Mouse (Mus musculus) CH12.LX (cell line): ENCODE measurements around the gene Hectd1. TPM values are rescaled to one million over a fixed set of nuclear protein-coding genes. Genes with fewer than 3 reads are reported as not detected.

Experiments
- DNase-seq: peaks from one replicate; pipeline ENCODE4 v3.0.0-alpha.2; 2013; ENCODE audit errors: extremely low read depth
- H3K27ac ChIP-seq: 2 replicates; pipeline ENCODE4 v1.5.1; 2012; ENCODE audit warnings: low read depth, mild to moderate bottlenecking, control low read depth, moderate library complexity; ENCODE audit not compliant: insufficient read depth
- H3K27me3 ChIP-seq: replicated peaks from 2 replicates; pipeline ENCODE3; 2012; ENCODE audit warnings: inconsistent platforms
- H3K36me3 ChIP-seq, 2 experiments: replicated peaks in 1 of 2; 2 replicates each; pipeline versions ENCODE3 to v1.6.1; 2012; ENCODE audit warnings: inconsistent platforms in 1 of 2, low read length in 1 of 2, mild to moderate bottlenecking in 1 of 2, mixed read lengths in 1 of 2, moderate library complexity in 1 of 2; ENCODE audit not compliant: control insufficient read depth in 1 of 2, insufficient read depth in 1 of 2
- H3K4me1 ChIP-seq, 2 experiments: 2 replicates each; pipeline ENCODE4 v1.6.1; 2012; ENCODE audit warnings: inconsistent platforms in 1 of 2, moderate library complexity in 1 of 2; ENCODE audit not compliant: insufficient read depth in 2 of 2, control insufficient read depth in 1 of 2
- H3K4me2 ChIP-seq: 2 replicates; pipeline ENCODE4 v1.6.1; 2012; ENCODE audit warnings: low read depth, mild to moderate bottlenecking, control low read depth; ENCODE audit not compliant: poor library complexity, insufficient read depth, severe bottlenecking
- H3K4me3 ChIP-seq, 3 experiments: fragments of 150-350 bp in 1 of 3; sonication (generic) in 1 of 3; replicated peaks in 1 of 3; 2 replicates each; pipeline versions ENCODE3 to v1.5.1; 2011 to 2012; ENCODE audit warnings: low read depth in 2 of 3, low read length in 2 of 3, mild to moderate bottlenecking in 2 of 3, moderate library complexity in 2 of 3, control low read depth in 1 of 3, improper control_type of control experiment in 1 of 3, inconsistent platforms in 1 of 3, mixed read lengths in 1 of 3; ENCODE audit not compliant: poor library complexity in 1 of 3
- H3K79me2 ChIP-seq: replicated peaks from 2 replicates; pipeline ENCODE4 v1.6.1; 2012; ENCODE audit warnings: mild to moderate bottlenecking, moderate library complexity; ENCODE audit not compliant: control insufficient read depth, poor library complexity, insufficient read depth, severe bottlenecking; ENCODE audit errors: extremely low read depth
- H3K9ac ChIP-seq: 2 replicates; pipeline ENCODE4 v1.6.1; 2012; ENCODE audit warnings: low read depth, mild to moderate bottlenecking, control low read depth, moderate library complexity; ENCODE audit not compliant: insufficient read depth
- H3K9me3 ChIP-seq: replicated peaks from 2 replicates; pipeline ENCODE3; 2012; ENCODE audit warnings: low read length, inconsistent platforms, mixed read lengths
- BHLHE40 ChIP-seq: IDR thresholded peaks from 2 replicates; pipeline ENCODE4 v1.6.1; 2011; ENCODE audit warnings: mild to moderate bottlenecking, low read depth, low read length, improper control_type of control experiment
- CHD1 ChIP-seq: IDR thresholded peaks from 2 replicates; pipeline ENCODE4 v1.6.1; 2012; ENCODE audit warnings: low read depth, low read length, improper control_type of control experiment, inconsistent platforms
- CHD2 ChIP-seq: IDR thresholded peaks from 2 replicates; pipeline ENCODE4 v1.6.1; 2011; ENCODE audit warnings: low read length, improper control_type of control experiment
- CTCF ChIP-seq, 2 experiments: IDR thresholded peaks in 1 of 2; conservative IDR thresholded peaks in 1 of 2; 2 replicates each; pipeline ENCODE4 v1.5.1; 2011 to 2012; ENCODE audit warnings: low read depth in 2 of 2, low read length in 2 of 2, improper control_type of control experiment in 1 of 2, inconsistent platforms in 1 of 2, mild to moderate bottlenecking in 1 of 2, moderate library complexity in 1 of 2
- EP300 ChIP-seq: IDR thresholded peaks from 2 replicates; pipeline ENCODE4 v1.6.1; 2011; ENCODE audit warnings: low read length, improper control_type of control experiment
- ETS1 ChIP-seq: conservative IDR thresholded peaks from 2 replicates; pipeline ENCODE4 v1.6.1; 2012; ENCODE audit warnings: low read depth, mild to moderate bottlenecking, inconsistent platforms, low read length, improper control_type of control experiment, moderate library complexity
- GABPA ChIP-seq: IDR thresholded peaks from 2 replicates; pipeline ENCODE4 v1.6.1; 2012; ENCODE audit warnings: low read depth, low read length, improper control_type of control experiment, inconsistent platforms; ENCODE audit not compliant: insufficient replicate concordance
- IRF4 ChIP-seq: IDR thresholded peaks from 2 replicates; pipeline ENCODE4 v1.6.1; 2014; ENCODE audit warnings: low read depth, mild to moderate bottlenecking, inconsistent platforms, low read length, improper control_type of control experiment
- KAT2A ChIP-seq: IDR thresholded peaks from 2 replicates; pipeline ENCODE4 v1.6.1; 2012; ENCODE audit warnings: low read length, improper control_type of control experiment, inconsistent platforms; ENCODE audit not compliant: insufficient replicate concordance
- MAFK ChIP-seq: IDR thresholded peaks from 2 replicates; pipeline ENCODE4 v1.6.1; 2011; ENCODE audit warnings: low read length, improper control_type of control experiment; ENCODE audit not compliant: insufficient replicate concordance
- MAX ChIP-seq: IDR thresholded peaks from 2 replicates; pipeline ENCODE4 v1.6.1; 2011; ENCODE audit warnings: low read length, improper control_type of control experiment
- MAZ ChIP-seq: IDR thresholded peaks from 2 replicates; pipeline ENCODE4 v1.6.1; 2012; ENCODE audit warnings: low read depth, mild to moderate bottlenecking, inconsistent platforms, low read length, improper control_type of control experiment, moderate library complexity
- MEF2A ChIP-seq: IDR thresholded peaks from 2 replicates; pipeline ENCODE4 v1.6.1; 2014; ENCODE audit warnings: low read depth, mild to moderate bottlenecking, inconsistent platforms, low read length, improper control_type of control experiment, borderline replicate concordance
- MXI1 ChIP-seq: IDR thresholded peaks from 2 replicates; pipeline ENCODE4 v1.6.1; 2011; ENCODE audit warnings: mild to moderate bottlenecking, low read depth, low read length, improper control_type of control experiment
- NELFE ChIP-seq: IDR thresholded peaks from 2 replicates; pipeline ENCODE4 v1.6.1; 2011; ENCODE audit warnings: low read depth, low read length, improper control_type of control experiment
- NRF1 ChIP-seq: IDR thresholded peaks from 2 replicates; pipeline ENCODE4 v1.6.1; 2014; ENCODE audit warnings: low read depth, mild to moderate bottlenecking, inconsistent platforms, low read length, improper control_type of control experiment, moderate library complexity
- POLR2A ChIP-seq: IDR thresholded peaks from 2 replicates; pipeline ENCODE4 v1.6.1; 2011; ENCODE audit warnings: low read depth, mild to moderate bottlenecking, improper control_type of control experiment, low read length
- POLR2AphosphoS2 ChIP-seq: IDR thresholded peaks from 2 replicates; pipeline ENCODE4 v1.6.1; 2011; ENCODE audit warnings: low read depth, low read length, improper control_type of control experiment
- RAD21 ChIP-seq: IDR thresholded peaks from 2 replicates; pipeline ENCODE4 v1.6.1; 2011; ENCODE audit warnings: low read depth, mild to moderate bottlenecking, low read length, improper control_type of control experiment, moderate library complexity
- RCOR1 ChIP-seq: conservative IDR thresholded peaks from 2 replicates; pipeline ENCODE4 v1.6.1; 2012; ENCODE audit warnings: low read depth, mild to moderate bottlenecking, inconsistent platforms, low read length, improper control_type of control experiment
- SIN3A ChIP-seq: IDR thresholded peaks from 2 replicates; pipeline ENCODE4 v1.6.1; 2012; ENCODE audit warnings: low read length, improper control_type of control experiment, inconsistent platforms
- SMC3 ChIP-seq: IDR thresholded peaks from 2 replicates; pipeline ENCODE4 v1.6.1; 2011; ENCODE audit warnings: low read depth, low read length, improper control_type of control experiment
- TBP ChIP-seq: conservative IDR thresholded peaks from 2 replicates; pipeline ENCODE4 v1.6.1; 2011; ENCODE audit warnings: low read depth, low read length, improper control_type of control experiment
- USF1 ChIP-seq: IDR thresholded peaks from 2 replicates; pipeline ENCODE4 v1.6.1; 2014; ENCODE audit warnings: low read depth, mild to moderate bottlenecking, inconsistent platforms, low read length, improper control_type of control experiment
- ZKSCAN1 ChIP-seq: IDR thresholded peaks from 2 replicates; pipeline ENCODE4 v1.6.1; 2012; ENCODE audit warnings: low read depth, inconsistent platforms, low read length, improper control_type of control experiment, borderline replicate concordance
- dilution Hi-C: fragments of 300-500 bp; cut with MboI; formaldehyde crosslinking; loops from 2 replicates; pipeline ENCODE4 v1.14.3; 2020; ENCODE audit warnings: low sequenced_read_pairs; ENCODE audit not compliant: extremely low pct_unique_long_range_greater_than_20kb, extremely low pct_ligation_motif_present
- in situ Hi-C: fragments of 300-500 bp; cut with MboI; formaldehyde crosslinking; loops from 3 replicates; pipeline ENCODE4 v1.14.3; 2019; ENCODE audit warnings: low sequenced_read_pairs, low pct_ligation_motif_present, low pct_unique_long_range_greater_than_20kb, mixed read lengths
- polyA plus RNA-seq: library from polyadenylated mRNA; unstranded; fragments of >175 nt; gene quantifications from 2 replicates; pipeline ENCODE4 v1.2.1, GENCODE M21; 2012; ENCODE audit warnings: low read depth; ENCODE audit not compliant: insufficient read length
- total RNA-seq, 2 experiments: library from RNA; depleted of rRNA; stranded (reverse); fragments of 300-350 nt in 1 of 2; fragments of >200 nt in 1 of 2; gene quantifications; 2 replicates each; pipeline ENCODE4 v1.2.3; 2012 to 2014

Gene Hectd1
- total and polyA plus RNA-seq, 3 experiments = 36.2 to 42.3 (median 41.4) TPM

DNA sequence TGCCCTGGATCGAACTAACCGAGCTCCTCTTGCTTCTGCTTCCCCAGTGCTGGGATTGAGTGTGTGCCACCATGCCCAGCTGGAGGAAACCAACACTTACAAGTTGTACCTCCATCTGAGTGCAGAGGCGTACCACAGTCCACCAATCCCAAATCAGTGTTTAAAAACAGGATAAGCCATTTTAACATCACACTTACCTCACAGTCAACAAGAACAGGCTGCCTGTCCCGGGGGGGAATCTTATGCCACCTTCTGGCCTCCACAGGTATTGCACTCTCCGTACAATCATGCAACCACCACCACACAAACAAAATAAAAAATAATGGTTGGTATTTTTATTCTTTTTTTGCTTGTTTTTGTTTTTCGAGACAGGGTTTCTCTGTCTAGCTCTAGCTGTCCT lies 87.6 kb downstream of the Hectd1 start:
- peak; percentile 35 for DNase-seq
- peaks cover 36 to 63% of the 10 kb centered on the region in 2 experiments for H3K36me3 ChIP-seq

DNA sequence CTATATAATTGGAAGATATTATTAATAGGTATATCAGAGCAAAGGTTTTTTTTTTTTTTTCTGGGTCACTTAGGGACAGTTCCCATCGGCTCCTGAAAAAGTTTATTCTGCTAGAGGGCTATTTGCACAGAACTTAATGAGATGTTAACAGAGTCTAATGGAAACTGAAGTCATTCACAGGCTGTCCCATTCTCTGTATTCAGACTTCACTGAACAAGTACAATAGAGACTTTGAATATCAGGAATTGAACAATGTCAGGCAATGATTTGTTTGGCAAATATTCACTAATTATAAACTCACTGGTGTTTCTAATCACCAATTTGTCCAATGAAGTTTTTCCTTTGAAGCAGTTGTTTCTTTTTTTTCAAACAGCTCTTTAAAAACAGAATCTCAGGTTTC lies 92.5 kb downstream of the Hectd1 start:
- H3K4me3 ChIP-seq = no peak overlapping the region
- in situ Hi-C loops (no loop called here), dilution Hi-C loops (no loop called here)
- H3K27me3 ChIP-seq = no peaks in the 10 kb centered on the region
- H3K79me2 ChIP-seq = no peaks in the 10 kb centered on the region
- H3K4me1 ChIP-seq = no peaks in the 10 kb centered on the region
- H3K36me3 ChIP-seq = peaks cover 4 to 38% of the 10 kb centered on the region in 2 experiments
- TF ChIP-seq CTCF (conservative IDR thresholded peaks at IDR 0.05 in 1 of 2, IDR thresholded peaks at IDR 0.05 in 1 of 2; ENCODE audit: low read depth in 2 of 2, low read length in 2 of 2) (no peak), NRF1 (no peak), MEF2A (no peak), GABPA (no peak), MAX (no peak), MXI1 (no peak), ETS1 (no peak), POLR2AphosphoS2 (no peak), RCOR1 (no peak), NELFE (no peak), ZKSCAN1 (no peak), CHD1 (no peak), KAT2A (no peak), POLR2A (no peak), MAFK (no peak), CHD2 (no peak), BHLHE40 (no peak)
- H3K27ac ChIP-seq = no peak overlapping the region
- no peak overlapping the region for H3K9ac ChIP-seq
- H3K4me2 ChIP-seq = no peak overlapping the region
- no peak for DNase-seq
- H3K9me3 ChIP-seq = no peaks in the 10 kb centered on the region

More for the DNA sequence above, 87.6 kb downstream of the Hectd1 start:
- in situ Hi-C loops = no loop called here
- Histone ChIP-seq H3K4me2 (no peak overlapping the region), H3K27me3 (no peaks in the 10 kb centered on the region), H3K79me2 (no peaks in the 10 kb centered on the region), H3K9ac (no peak overlapping the region), H3K27ac (no peak overlapping the region), H3K4me3 (no peak overlapping the region), H3K4me1 (no peaks in the 10 kb centered on the region), H3K9me3 (no peaks in the 10 kb centered on the region)
- TF ChIP-seq RAD21 (peak; percentile 50), GABPA (no peak), NRF1 (no peak), TBP (no peak), IRF4 (no peak), ZKSCAN1 (no peak), USF1 (no peak), SMC3 (peak; percentile 72), MAZ (no peak), EP300 (no peak), SIN3A (no peak), CTCF (conservative IDR thresholded peaks at IDR 0.05 in 1 of 2, IDR thresholded peaks at IDR 0.05 in 1 of 2; ENCODE audit: low read depth in 2 of 2, low read length in 2 of 2) (peak; percentile 68 to 69), POLR2AphosphoS2 (no peak)
- dilution Hi-C loops = no loop called here
